Mouse (Mus musculus): ENCODE measurements around the gene Mnd1. TPM values are rescaled to one million over a fixed set of nuclear protein-coding genes. Genes with fewer than 3 reads are reported as not detected.

Mnd1 gene
- polyA plus RNA-seq, 1 experiment from 2014 or later = 6.5 TPM

DNA sequence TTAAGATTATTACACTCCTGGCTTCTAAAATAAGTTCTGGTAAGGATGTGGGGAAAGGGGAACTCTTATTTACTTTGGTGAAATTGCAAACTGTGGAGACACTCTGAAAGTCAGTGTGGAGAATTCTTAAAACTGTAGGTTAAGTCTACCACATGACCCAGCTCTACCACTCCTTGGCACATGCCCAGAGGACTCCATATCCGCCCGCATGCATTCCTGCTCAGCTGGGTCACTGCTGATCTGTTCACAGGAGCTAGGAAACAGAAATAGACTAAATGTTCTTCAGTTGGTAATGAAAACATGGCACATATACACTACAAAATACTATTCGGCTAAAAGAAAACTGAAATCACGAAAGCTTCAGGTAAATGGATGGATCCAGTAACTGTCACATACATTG lies 78.1 kb downstream of the Mnd1 start:
- no peak overlapping the region for H3K9ac ChIP-seq (replicated peaks; ENCODE audit: low read depth)
- no peaks in the 10 kb centered on the region for H3K27me3 ChIP-seq (replicated peaks; ENCODE audit: insufficient read depth, low read length)
- H3K4me1 ChIP-seq (ENCODE audit: insufficient read depth, low read depth, low read length) = no peaks in the 10 kb centered on the region; the same call in 1 of the 2 replicates
- no peak overlapping the region for H3K27ac ChIP-seq (ENCODE audit: low read length)
- 0 out of 2 replicates have a peak, but pooled peaks cover 3% of the 10 kb centered on the region for H3K9me3 ChIP-seq (ENCODE audit: low read length)
- WGBS = 63% methylated on average over 4 of the region's 4 CpGs
- no peak overlapping the region for H3K4me2 ChIP-seq (replicated peaks; ENCODE audit: low read depth, low read length)
- TF ChIP-seq CTCF (IDR thresholded peaks at IDR 0.05) = no peak
- no peak for TF ChIP-seq EP300 (IDR thresholded peaks at IDR 0.05)
- H3K36me3 ChIP-seq (ENCODE audit: insufficient read depth, low read length) = no peaks in the 10 kb centered on the region
- DNase-seq (ENCODE audit: low spot score) (no peak), ATAC-seq (no peak)
- no peak overlapping the region for H3K4me3 ChIP-seq (ENCODE audit: low read depth, low read length)

DNA sequence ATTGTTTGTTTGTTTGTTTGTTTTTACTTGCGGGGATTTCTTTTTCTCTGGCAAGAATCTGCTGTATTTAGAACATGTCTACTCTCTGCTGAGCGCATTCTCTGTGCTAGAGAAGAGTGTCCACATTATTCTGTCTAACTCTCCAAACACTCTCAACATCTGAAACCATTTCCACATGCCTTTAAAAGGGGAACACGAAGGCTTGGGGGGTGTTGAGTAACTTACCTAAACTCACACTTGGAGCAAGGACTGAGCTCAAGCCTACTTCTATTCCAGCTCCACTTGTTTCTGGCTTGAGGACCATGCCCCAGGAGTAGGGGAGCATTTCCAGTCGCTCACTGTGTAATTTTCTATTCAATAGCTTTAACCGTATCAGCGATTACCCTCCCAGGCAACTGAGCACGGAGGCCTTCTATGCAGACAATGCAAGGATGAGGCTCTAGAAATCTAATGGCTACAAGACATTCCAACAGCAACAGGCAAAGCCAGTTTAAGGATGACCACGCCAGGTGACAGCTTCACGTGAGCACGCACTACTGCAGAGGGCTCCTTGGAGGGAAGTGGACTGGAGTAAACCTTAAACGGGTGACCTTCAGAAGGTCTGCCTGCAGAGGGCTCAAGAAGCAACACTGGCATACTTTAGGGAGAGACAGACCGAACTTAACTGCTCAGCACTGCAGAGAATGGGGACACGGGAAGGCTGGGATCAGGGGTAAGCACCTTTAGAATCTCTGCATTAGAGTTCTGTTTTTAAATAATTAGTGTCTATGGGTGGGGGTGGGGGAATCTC lies 78.8 kb downstream of the Mnd1 start:
- H3K4me1 ChIP-seq (ENCODE audit: insufficient read depth, low read depth, low read length) = no peaks in the 10 kb centered on the region; the same call in 1 of the 2 replicates
- no peaks in the 10 kb centered on the region for H3K9me3 ChIP-seq (ENCODE audit: low read length)
- TF ChIP-seq EP300 (IDR thresholded peaks at IDR 0.05) (no peak), CTCF (IDR thresholded peaks at IDR 0.05) (peak; percentile 25; the same call in 1 of the 2 replicates)
- H3K4me3 ChIP-seq (ENCODE audit: low read depth, low read length) = no peak overlapping the region
- WGBS = 69% methylated on average over 13 of the region's 13 CpGs
- ATAC-seq = no peak; the same call in 1 of the 2 replicates
- no peak overlapping the region for H3K9ac ChIP-seq (replicated peaks; ENCODE audit: low read depth)
- H3K4me2 ChIP-seq (replicated peaks; ENCODE audit: low read depth, low read length) = no peak overlapping the region
- H3K27ac ChIP-seq (ENCODE audit: low read length) = no peak overlapping the region
- H3K27me3 ChIP-seq (replicated peaks; ENCODE audit: insufficient read depth, low read length) = no peaks in the 10 kb centered on the region
- peak; percentile 26 for DNase-seq (ENCODE audit: low spot score)
- H3K36me3 ChIP-seq (ENCODE audit: insufficient read depth, low read length) = no peaks in the 10 kb centered on the region

DNA sequence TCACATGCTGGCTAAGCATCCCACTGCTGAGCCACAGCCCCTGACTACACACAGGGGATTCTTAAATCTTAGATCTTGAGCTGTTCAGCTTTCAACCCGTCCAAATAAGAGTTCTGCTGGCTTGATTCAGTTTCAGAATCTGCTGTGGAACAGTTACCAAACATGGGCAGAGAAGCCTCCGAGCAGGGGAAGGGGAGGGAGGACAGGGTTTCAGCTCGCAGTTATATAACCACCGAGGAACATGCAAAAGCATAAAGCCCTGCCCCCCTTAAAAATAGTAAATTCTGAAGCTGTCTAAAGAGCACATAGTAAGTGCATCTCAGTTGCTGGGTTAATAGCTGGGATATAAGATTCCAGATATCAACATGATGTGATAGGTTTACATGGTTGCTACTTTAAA lies 80.1 kb downstream of the Mnd1 start:
- Histone ChIP-seq H3K9ac (replicated peaks; ENCODE audit: low read depth) (no peak overlapping the region), H3K27me3 (replicated peaks; ENCODE audit: insufficient read depth, low read length) (no peaks in the 10 kb centered on the region), H3K4me1 (ENCODE audit: insufficient read depth, low read depth, low read length) (no peaks in the 10 kb centered on the region; the same call in 1 of the 2 replicates), H3K36me3 (ENCODE audit: insufficient read depth, low read length) (no peaks in the 10 kb centered on the region), H3K9me3 (ENCODE audit: low read length) (no peaks in the 10 kb centered on the region), H3K4me3 (ENCODE audit: low read depth, low read length) (no peak overlapping the region), H3K4me2 (replicated peaks; ENCODE audit: low read depth, low read length) (no peak overlapping the region), H3K27ac (ENCODE audit: low read length) (no peak overlapping the region)
- 54% methylated on average over 4 of the region's 4 CpGs for WGBS
- ATAC-seq (no peak), DNase-seq (ENCODE audit: low spot score) (peak; percentile 17)
- TF ChIP-seq EP300 (IDR thresholded peaks at IDR 0.05) (no peak), CTCF (IDR thresholded peaks at IDR 0.05) (no peak)

DNA sequence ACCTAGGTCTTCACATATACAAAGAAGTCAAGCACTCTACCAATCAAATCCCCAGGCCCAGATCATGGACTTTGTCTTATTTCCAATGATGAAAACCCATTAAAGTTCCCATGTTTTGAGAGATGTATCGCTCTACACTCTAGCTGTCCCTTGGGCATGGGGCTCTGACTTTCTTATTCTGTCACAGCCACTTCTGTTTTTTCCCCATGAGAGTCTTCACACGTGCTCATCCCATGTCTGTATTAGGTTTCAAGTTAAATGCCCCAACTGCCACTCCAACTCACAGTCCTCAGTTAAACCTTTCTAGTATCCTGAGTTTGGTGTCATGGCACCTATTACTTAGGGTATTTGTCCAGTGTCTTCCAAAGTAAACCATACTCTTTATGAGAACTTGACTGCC lies 80.8 kb downstream of the Mnd1 start:
- Histone ChIP-seq H3K4me1 (ENCODE audit: insufficient read depth, low read depth, low read length) (no peaks in the 10 kb centered on the region; the same call in 1 of the 2 replicates), H3K9me3 (ENCODE audit: low read length) (no peaks in the 10 kb centered on the region), H3K27ac (ENCODE audit: low read length) (no peak overlapping the region), H3K9ac (replicated peaks; ENCODE audit: low read depth) (no peak overlapping the region), H3K4me3 (ENCODE audit: low read depth, low read length) (no peak overlapping the region), H3K27me3 (replicated peaks; ENCODE audit: insufficient read depth, low read length) (no peaks in the 10 kb centered on the region), H3K36me3 (ENCODE audit: insufficient read depth, low read length) (no peaks in the 10 kb centered on the region), H3K4me2 (replicated peaks; ENCODE audit: low read depth, low read length) (no peak overlapping the region)
- TF ChIP-seq CTCF (IDR thresholded peaks at IDR 0.05) (no peak), EP300 (IDR thresholded peaks at IDR 0.05) (no peak)
- WGBS = 74% methylated on average over 2 of the region's 2 CpGs
- DNase-seq (ENCODE audit: low spot score) = no peak
- ATAC-seq = no peak

DNA sequence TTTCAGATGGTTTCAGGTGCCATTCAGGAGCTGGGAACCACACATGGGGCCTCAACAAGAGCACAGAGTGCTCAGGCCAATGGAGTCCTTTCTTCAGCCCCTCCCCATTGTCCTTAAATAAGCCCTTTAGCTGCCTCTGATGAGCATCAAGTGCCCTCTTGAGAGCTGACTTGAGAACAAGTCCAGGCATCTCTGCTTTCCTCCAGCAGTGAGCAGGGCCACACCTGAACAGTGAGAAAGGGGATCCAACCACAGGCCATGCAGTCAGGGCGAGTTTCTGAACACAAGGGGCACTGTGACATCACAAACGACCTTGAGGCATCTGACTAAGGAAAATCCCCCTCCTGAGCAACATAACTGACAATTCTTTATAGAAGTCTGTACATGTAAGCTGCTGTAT lies 83.9 kb downstream of the Mnd1 start:
- Histone ChIP-seq H3K27me3 (replicated peaks; ENCODE audit: insufficient read depth, low read length) (no peaks in the 10 kb centered on the region), H3K4me2 (replicated peaks; ENCODE audit: low read depth, low read length) (no peak overlapping the region), H3K9me3 (ENCODE audit: low read length) (no peaks in the 10 kb centered on the region), H3K9ac (replicated peaks; ENCODE audit: low read depth) (no peak overlapping the region), H3K36me3 (ENCODE audit: insufficient read depth, low read length) (no peaks in the 10 kb centered on the region), H3K27ac (ENCODE audit: low read length) (no peak overlapping the region), H3K4me3 (ENCODE audit: low read depth, low read length) (no peak overlapping the region), H3K4me1 (ENCODE audit: insufficient read depth, low read depth, low read length) (no peaks in the 10 kb centered on the region)
- ATAC-seq (no peak), DNase-seq (ENCODE audit: low spot score) (no peak)
- no peak for TF ChIP-seq EP300 (IDR thresholded peaks at IDR 0.05)
- peak; percentile 36 for TF ChIP-seq CTCF (IDR thresholded peaks at IDR 0.05)
- whole genome bisulfite sequencing = 23% methylated on average over 2 of the region's 2 CpGs

DNA sequence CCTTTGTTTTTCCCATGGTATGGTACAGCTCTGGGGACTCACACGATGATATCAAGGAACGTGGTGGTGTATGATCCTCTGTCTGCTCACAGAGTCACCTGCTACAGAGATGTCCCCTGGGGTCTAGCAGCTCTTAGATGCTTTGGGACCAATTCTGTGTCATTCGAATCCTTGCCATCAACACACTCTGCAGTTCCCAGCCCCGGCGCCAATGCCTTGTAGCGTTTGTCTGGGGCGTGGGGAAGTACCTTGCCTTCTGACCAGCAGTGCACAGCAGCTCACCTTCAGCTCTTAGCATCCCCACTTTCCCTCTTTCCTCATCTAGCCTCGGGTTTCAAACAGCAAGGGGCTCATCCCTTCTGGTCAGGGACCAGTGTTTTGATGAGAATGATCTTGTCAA lies 84.8 kb downstream of the Mnd1 start:
- H3K9ac ChIP-seq (replicated peaks; ENCODE audit: low read depth) = no peak overlapping the region
- 83% methylated on average over 8 of the region's 8 CpGs for WGBS
- no peak overlapping the region for H3K4me2 ChIP-seq (replicated peaks; ENCODE audit: low read depth, low read length)
- TF ChIP-seq EP300 (IDR thresholded peaks at IDR 0.05) (no peak), CTCF (IDR thresholded peaks at IDR 0.05) (no peak)
- H3K36me3 ChIP-seq (ENCODE audit: insufficient read depth, low read length) = no peaks in the 10 kb centered on the region
- no peak overlapping the region for H3K4me3 ChIP-seq (ENCODE audit: low read depth, low read length)
- H3K9me3 ChIP-seq (ENCODE audit: low read length) = no peaks in the 10 kb centered on the region
- no peaks in the 10 kb centered on the region for H3K27me3 ChIP-seq (replicated peaks; ENCODE audit: insufficient read depth, low read length)
- ATAC-seq (no peak), DNase-seq (ENCODE audit: low spot score) (no peak)
- H3K27ac ChIP-seq (ENCODE audit: low read length) = no peak overlapping the region
- H3K4me1 ChIP-seq (ENCODE audit: insufficient read depth, low read depth, low read length) = no peaks in the 10 kb centered on the region
